Mouse (Mus musculus) liver, adult (tissue): ENCODE data around the gene Bfar.

Experiments
- GATA4 ChIP-seq: IDR thresholded peaks from 2 replicates; pipeline ENCODE4 v1.6.1; 2014; ENCODE audit warnings: mild to moderate bottlenecking, low read length; ENCODE audit not compliant: insufficient replicate concordance

Gene Bfar

DNA sequence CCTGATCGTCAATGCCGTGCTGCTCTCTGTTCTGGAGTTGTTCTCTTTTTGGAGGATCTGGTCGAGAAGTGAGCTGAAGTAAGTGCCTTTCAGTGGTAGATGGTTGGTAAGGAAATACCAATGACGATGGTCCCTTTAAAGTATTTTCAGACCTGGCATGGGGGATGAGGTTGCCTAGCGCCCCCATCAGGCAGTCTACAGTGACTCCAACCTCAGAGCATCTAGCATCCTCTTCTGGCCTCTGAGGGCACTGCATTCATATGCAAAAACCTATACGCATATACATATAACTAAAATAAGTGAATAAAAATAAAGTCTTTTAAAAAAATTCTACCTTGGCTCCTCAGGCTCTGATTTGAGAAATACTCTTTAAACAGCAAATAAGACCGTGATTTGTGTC is 27.3 kb downstream of the Bfar start:
- no peak for TF ChIP-seq GATA4

DNA sequence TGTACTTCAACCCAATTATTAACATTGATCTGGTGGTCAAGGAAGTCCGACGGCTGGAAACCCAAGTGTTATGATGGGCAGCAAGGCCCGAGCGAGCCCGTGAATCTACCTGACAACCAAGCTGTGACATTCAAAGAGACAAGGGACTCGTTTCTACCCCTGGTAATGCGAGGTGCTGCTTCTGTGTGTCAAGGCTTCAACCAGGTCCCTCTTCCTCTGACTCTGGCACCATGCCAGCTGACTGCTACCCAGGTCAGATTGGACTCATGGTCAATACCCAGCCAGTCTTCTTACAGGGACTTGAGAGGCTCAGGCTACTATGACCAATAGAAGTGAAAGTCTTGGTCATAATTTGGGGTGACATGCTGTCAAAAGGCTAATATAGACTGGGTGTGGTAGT is 30.5 kb downstream of the Bfar start:
- no peak for TF ChIP-seq GATA4

DNA sequence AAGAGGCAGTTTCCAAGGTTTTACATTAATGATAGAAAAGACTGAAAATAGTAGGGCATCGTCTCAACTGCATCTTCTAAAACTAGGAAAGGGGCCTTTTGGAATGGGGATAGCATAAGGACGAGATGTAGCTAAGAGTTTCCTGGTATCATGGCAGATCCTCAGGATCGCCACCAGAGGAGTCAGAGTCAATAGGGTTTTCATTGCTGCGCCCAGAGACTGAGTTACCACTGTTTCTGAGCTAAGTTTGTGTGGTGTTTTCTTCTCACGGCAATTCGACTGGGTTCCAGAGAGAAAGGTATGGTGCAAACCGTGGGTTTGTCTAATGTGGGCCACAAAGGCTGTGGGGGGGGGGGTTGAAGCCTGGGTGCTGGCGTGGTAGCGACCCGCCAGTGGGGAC is 33.0 kb downstream of the Bfar start:
- TF ChIP-seq GATA4 = no peak

DNA sequence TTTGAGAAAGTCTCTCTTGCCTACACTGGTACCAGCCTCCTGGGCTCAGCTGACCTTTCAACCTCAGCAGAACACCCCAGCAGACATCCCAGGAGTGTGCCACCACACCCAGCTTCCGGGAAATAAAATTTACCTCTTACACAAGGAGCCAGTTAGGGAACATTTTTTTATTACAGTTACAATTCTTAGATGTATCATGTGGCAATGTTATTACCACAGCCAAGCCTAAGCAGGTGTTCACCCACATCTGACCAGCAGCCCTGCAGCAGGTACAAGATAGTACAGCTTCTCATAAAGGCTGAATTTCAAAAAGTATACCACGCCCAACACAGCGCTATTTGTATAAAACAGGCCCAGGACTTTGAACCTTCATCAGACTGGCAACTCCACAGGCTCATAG is 43.3 kb downstream of the Bfar start:
- TF ChIP-seq GATA4 = no peak

DNA sequence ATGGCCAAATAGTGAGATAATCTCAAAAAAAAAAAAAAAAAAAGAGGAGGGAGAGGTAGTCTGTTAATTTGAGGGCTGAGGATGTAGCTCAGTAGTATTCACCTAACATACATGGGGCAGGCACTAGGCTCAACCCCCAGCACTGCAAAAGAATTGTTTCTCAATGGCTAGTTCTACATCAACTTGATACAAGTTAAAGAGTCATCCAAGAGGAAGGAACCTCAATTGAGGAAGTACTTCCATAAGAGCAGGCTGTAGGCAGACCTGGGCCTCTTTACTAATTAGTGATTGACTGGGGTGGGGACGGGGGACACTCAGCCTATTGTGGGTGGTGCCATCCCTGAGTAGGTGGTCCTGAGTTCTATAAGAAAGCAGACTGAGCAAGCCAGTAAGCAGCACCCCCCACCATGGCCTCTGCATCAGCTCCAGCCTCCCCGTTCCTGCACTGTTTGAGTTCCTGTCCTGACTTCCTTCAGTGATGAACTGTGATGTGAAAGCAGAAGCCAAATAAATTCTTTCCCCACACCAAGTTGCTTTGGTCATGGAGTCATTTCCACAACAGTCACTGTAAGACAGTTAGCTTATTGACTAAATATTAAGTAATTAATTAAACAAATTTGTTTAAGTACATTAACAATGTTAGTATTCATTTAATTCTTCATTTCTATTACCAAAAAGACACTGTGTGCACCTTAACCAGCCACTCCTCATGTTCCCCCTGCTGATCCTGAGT is 45.3 kb downstream of the Bfar start:
- TF ChIP-seq GATA4 = no peak

DNA sequence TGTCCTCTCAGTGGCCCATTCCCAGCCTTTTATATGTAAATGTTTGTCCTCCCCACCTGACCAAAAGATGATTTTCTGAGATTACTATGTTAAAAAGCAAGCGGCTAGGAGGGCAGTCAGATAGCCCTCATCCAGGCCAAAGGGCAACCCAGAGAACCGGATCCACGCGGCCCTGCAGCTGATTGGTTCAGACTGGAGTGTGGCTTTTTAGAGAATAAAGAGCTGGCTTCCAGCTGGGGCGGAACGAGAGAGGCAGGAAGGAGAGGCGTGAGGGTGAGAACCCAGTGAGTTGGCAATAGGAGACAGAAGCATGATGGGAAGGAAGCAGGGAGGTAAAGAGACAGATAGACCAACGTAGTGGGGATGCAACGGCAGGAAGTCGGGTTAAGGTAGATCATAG is 51.3 kb downstream of the Bfar start:
- TF ChIP-seq GATA4 = no peak

DNA sequence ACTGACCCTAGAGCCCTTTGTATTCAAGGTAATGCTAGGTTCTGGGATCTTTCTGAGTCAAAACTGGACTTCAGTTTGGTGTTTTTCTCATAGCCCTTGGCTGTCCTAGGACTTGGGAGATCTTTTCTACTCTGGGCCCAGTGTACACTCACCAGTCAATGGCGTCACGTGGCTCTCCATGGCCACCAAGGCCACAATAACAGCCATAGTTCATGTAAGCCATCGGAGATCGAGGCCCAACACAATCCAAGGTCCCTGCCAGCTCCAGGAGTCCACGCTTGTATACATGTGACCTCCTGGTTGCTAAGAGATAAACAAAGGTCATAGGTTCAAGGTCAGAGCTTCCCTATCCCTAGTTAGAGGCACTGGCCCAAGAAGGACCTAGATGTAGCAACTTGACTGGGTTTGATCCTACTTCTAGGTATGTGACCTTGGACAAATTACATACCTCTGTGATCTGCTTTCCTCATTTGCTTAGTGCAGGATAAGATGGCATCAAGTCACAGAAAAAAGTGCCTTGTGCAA is 56.2 kb downstream of the Bfar start:
- TF ChIP-seq GATA4 = no peak

DNA sequence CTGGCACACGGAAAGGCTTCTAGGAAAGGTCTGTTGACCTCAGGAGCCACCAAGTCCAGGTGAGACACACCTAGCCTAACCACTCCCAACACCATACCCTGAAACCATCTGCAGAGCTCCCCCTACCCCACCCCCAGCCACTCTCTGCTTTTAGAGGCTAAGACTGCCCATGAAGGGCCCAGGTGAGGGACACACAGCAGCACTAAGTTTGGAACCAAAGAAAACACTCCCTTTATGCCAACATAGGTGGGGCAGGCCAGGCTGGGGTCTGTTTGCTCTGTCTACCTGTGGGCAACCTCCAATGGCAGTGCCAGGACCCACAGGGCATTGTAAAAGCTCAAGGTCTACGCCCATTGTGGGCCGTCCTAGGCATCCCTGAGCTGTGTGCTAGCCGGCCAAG is 57.8 kb downstream of the Bfar start:
- TF ChIP-seq GATA4 = no peak

DNA sequence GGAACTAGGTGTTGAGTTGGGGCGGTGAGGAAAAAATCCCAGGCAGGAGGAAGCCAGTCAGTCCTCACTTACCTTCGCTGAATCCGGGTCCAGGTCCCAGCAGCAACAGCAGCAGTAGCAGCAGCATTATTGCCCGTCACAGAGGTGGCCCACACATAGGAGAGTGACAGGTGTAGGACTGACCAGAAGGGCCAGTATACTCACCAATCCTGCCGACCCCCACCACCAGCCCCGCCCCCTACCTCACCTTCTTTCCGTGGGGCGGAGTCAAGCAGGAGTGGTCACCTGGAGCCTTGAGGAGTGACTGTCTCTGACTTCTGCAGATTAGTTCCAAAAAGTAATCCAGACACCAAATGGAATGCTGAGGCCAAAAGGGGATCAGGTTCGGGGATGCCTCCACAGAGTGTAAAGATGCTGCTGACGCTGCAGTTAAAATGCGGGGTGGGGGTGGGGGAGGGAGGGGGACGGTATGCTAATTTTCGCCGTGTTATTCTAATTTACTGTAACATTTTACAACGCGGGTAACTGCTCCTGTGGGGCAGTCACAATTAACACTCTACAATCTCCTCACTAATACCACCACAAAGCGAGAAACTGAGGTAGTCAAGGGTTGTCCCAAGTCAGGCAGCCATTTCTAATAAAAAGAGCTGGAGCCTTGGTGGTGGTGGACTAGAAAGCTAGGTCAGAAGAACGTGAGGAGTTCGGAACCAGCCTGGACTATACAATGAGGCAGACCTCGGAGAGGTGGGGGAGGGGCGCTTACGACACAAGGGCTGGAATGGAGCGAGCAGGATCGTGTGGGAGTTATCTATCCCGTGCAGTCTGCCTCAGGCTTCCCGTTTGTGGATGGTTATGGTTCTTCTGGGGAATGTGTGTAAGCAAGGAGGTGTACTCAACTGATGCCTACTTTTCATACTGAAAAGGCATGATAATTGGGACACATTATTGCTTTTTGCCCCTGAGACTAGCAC is 58.9 kb downstream of the Bfar start, which contains the start of gene Pla2g10:
Pla2g10 (minus strand) TSS at position 699 of the 971 bp plus-strand sequence.
- no peak for TF ChIP-seq GATA4

DNA sequence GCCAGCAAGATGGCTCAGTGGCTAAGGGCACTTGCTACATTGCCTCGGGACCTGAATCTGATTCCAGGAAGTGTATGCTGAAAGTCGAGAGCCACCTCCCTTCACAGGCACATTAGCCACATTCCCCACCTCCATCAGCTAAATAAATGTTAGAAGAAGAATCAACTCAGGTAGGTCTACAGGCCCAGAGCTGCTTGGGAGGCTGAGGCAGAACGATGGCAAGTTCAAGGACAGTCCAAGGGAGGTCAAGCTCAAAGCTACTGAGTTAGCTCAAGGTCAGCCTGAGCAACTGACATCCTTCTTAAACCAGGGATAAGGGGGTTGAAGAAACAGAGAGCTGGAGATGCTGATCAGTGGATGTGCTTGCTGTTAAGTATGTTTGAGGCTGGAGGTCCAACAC is 61.1 kb downstream of the Bfar start:
- no peak for TF ChIP-seq GATA4

DNA sequence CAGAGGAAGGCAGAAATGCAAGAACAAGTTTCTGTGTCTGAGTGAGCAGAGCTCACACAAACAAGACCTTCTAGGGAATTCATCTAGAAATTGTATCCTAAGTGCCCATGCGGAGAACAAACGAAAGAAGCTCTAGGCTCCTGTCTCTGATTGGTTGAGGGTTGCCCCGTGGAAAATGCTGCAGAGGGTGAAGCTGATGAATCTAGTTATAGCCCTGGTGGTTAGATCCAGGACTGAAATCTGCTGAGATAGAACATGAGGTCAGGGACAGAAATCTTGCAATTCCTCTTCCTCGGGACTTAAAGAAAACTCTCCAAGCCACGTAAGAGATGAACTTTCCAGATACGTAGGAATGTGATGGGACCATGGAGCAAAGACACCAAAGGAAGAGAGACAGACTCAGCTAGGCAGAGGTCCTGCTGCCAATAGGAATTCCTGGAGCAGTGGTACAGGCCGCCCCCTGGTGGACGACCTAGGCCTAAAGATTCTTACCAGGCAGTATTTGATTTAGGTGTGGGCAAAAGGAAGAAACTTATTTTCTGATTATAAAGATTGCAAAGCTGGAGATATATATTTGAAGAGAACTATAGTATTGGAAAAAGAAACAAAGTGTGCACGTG is 62.0 kb downstream of the Bfar start:
- no peak for TF ChIP-seq GATA4

DNA sequence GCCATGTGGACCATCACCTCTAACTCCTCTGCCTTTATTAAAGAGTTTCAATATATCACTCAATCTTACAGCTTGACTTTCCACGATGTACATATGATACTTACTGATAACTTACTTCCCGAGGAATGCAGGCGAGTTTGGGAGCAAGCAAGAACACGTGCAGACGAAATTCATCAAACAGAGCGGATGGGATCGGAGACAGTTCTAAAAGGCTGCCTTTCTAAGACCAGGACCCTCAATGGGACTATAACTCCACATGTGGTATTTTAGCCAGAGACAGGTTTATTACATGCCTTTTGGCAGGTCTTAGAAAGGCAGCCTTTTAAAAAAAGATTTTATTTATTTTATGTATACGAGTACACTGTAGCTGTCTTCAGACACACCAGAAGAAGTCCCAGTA is 64.3 kb downstream of the Bfar start:
- no peak for TF ChIP-seq GATA4

DNA sequence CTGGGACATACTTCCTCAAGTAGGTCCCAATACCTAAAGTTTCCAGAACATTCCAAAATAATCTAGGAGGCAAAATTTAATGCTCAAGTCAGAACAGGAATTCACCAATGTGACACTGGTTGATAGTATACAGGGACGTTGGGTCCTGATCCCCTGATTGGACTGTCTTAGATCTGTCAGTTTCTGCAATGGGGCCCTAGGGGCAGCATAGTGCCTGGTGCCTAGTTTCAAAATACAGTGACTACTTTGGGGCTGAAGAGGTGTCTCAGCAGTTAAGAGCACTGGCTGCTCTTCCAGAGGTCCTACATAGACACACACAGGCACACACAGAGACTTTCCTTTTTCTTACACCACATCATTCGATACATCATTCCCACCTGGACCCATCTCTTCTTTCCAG is 69.2 kb downstream of the Bfar start:
- no peak for TF ChIP-seq GATA4

DNA sequence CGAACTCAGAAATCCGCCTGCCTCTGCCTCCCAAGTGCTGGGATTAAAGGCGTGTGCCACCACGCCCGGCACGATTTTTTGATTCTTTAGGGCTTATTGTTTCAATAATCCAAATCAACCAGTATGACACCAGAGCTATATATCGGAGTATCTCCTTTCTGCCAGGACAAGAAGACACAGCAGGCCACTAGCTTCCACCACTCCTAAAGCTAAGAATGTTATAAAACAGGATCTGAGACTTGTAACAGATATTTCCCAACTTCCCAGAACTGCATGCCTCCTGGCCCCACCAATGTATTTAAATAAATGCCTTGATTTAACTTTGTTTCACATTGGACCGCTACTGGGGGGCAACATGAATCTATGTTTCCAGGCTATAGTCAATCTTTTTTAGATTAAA is 76.0 kb downstream of the Bfar start:
- no peak for TF ChIP-seq GATA4

DNA sequence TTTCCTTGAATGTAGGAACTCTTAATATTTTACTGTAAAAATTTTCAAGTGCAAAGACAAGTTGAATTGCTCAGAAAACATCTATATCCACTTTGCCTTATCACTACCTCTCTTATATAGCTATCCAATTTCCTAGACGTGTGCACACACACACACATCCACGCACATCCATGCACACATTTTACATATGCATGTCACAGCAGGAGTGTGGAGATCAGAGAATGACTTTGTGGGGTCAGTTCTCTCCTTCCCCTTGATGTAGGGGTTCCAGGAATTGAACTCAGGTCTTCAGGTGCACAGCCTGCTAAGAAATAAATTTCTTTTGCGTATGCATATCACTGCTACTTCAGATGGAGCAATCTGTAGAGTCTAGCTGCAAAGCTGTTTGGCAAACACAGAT is 76.5 kb downstream of the Bfar start:
- TF ChIP-seq GATA4 = no peak
